Mouse (Mus musculus) heart, adult 2 months (tissue): Measurements from ENCODE around the gene Fgfr2. TPM values are rescaled to one million over a fixed set of nuclear protein-coding genes. Genes with fewer than 3 reads are reported as not detected.
"Not testable (repeated sequence)": the region's sequence is repeated elsewhere in the genome, so short reads cannot be mapped to it uniquely, and the experiment has no call there.

Source experiments
- DNase-seq, 2 experiments: peaks; one replicate each; pipeline ENCODE4 v3.0.0; 2021
- H3K27ac ChIP-seq: fragments of 200-600 bp; 2 replicates; pipeline ENCODE4 v1.8.1; 2022
- H3K27me3 ChIP-seq: fragments of 200-500 bp; 2 replicates; pipeline ENCODE4 v1.6.1; 2012; ENCODE audit warnings: mild to moderate bottlenecking, low read length, inconsistent platforms, mixed read lengths; ENCODE audit not compliant: control insufficient read depth, insufficient read depth
- H3K36me3 ChIP-seq: fragments of 200-500 bp; 2 replicates; pipeline ENCODE4 v1.6.1; 2012; ENCODE audit warnings: low read length, inconsistent platforms; ENCODE audit not compliant: control insufficient read depth, insufficient read depth
- H3K4me1 ChIP-seq: fragments of 200-500 bp; 2 replicates; pipeline ENCODE4 v1.6.1; 2011; ENCODE audit warnings: low read length; ENCODE audit not compliant: control insufficient read depth, insufficient read depth
- H3K4me3 ChIP-seq: fragments of 200-600 bp; 2 replicates; pipeline ENCODE4 v1.8.1; 2022
- H3K79me2 ChIP-seq: fragments of 200-500 bp; replicated peaks from 2 replicates; pipeline ENCODE4 v1.6.1; 2012; ENCODE audit warnings: mild to moderate bottlenecking, inconsistent platforms, low read length, moderate library complexity, mixed read lengths; ENCODE audit not compliant: control insufficient read depth, insufficient read depth
- H3K9ac ChIP-seq: fragments of 200-500 bp; 2 replicates; pipeline ENCODE4 v1.6.1; 2012; ENCODE audit warnings: low read depth, mild to moderate bottlenecking, control low read depth, inconsistent platforms, low read length, mixed read lengths
- CTCF ChIP-seq: fragments of 200-600 bp; IDR thresholded peaks from 2 replicates; pipeline ENCODE4 v1.8.1; 2022; ENCODE audit warnings: antibody characterized with exemption, mild to moderate bottlenecking, moderate library complexity
- EP300 ChIP-seq: fragments of 200-500 bp; IDR thresholded peaks from 2 replicates; pipeline ENCODE4 v1.6.1; 2011; ENCODE audit warnings: low read depth, low read length, control low read depth; ENCODE audit not compliant: insufficient read depth
- POLR2A ChIP-seq: fragments of 200-500 bp; IDR thresholded peaks from 2 replicates; pipeline ENCODE4 v1.6.1; 2011; ENCODE audit warnings: mild to moderate bottlenecking, low read depth, low read length, control low read depth; ENCODE audit not compliant: insufficient read depth
- WGBS: fragments of 180-500 bp; shearing (Covaris S2); methylation state at CpG from one replicate; pipeline ENCODE4 v1.1.7; 2018; 5-methylcytosine and 5-hydroxymethylcytosine counted together
- intact Hi-C: fragments of 180-260 bp; cut with DNase I; formaldehyde crosslinking; loops from one replicate; pipeline ENCODE4 v1.15.1; 2025
- polyA plus RNA-seq: library from polyadenylated mRNA; depleted of rRNA; stranded (reverse); fragments of >200 nt; gene quantifications from 2 replicates; pipeline ENCODE4 v1.2.3, GENCODE M21; 2012
- total RNA-seq, 2 experiments: library from RNA; stranded (reverse); gene quantifications; 2 replicates each; pipeline ENCODE4 v1.2.3; 2021

Gene Fgfr2
- total and polyA plus RNA-seq, 3 experiments, result 1.1 to 2.0 (median 1.3) TPM

GRCm38 (mm10) chr7:131411941-131412270, 1711.2 kb downstream of the Fgfr2 start:
- H3K79me2 ChIP-seq, result peaks cover 7% of the 10 kb centered on the region
- no peak overlapping the region for H3K9ac ChIP-seq
- H3K36me3 ChIP-seq, result peaks cover 6% of the 10 kb centered on the region
- no peak for DNase-seq
- TF ChIP-seq CTCF, result no peak
- peaks cover 4% of the 10 kb centered on the region for H3K4me1 ChIP-seq
- WGBS, result 40% methylated on average over 2 of the region's 2 CpGs
- H3K27ac ChIP-seq, result peak overlapping the region; percentile 90
- peak overlapping the region; percentile 95; the same call in 1 of the 2 replicates for H3K4me3 ChIP-seq
- intact Hi-C loops, result loop anchor here (5.0 kb wide), 2 partner anchors 130 to 150 kb away; partner anchors contain the start of genes Bub3 and Hmx3
- H3K27me3 ChIP-seq, result no peaks in the 10 kb centered on the region

- peak overlapping the region; percentile 20 for H3K9ac ChIP-seq
- 17% methylated on average over 10 of the region's 10 CpGs for WGBS
- peaks cover 4% of the 10 kb centered on the region for H3K4me1 ChIP-seq
- peaks cover 7% of the 10 kb centered on the region for H3K79me2 ChIP-seq
- H3K36me3 ChIP-seq, result peaks cover 6% of the 10 kb centered on the region
- H3K4me3 ChIP-seq, result peak overlapping the region; percentile 95
- TF ChIP-seq CTCF (no peak), EP300 (no peak), POLR2A (no peak)
- peak overlapping the region; percentile 90 for H3K27ac ChIP-seq
- no peaks in the 10 kb centered on the region for H3K27me3 ChIP-seq
- intact Hi-C loops, result loop anchor here (5.0 kb wide), 2 partner anchors 131 to 151 kb away; partner anchors contain the start of genes Bub3 and Hmx3
- peak; percentile 33 to 39 for DNase-seq
Measured at GRCm38 (mm10) chr7:131411221-131411940, 1711.8 kb downstream of the Fgfr2 start.

- Histone ChIP-seq H3K4me3 (peak within 1 kb of the TSS; percentile 95), H3K4me1 (peaks cover 4% of the 10 kb centered on the region), H3K27me3 (no peaks in the 10 kb centered on the region), H3K36me3 (peaks cover 6% of the 10 kb centered on the region), H3K79me2 (peaks cover 7% of the 10 kb centered on the region), H3K27ac (peak within 1 kb of the TSS; percentile 90), H3K9ac (peak within 1 kb of the TSS; percentile 81)
- intact Hi-C loops, result loop anchor here (1.0 to 5.0 kb wide), 3 partner anchors 48 to 152 kb away; partner anchors contain the start of genes 2310057M21Rik, Bub3 and Hmx3
- TF ChIP-seq EP300, result no peak; the same call in none of the 2 replicates
- TF ChIP-seq POLR2A, result peak; percentile 77
- TF ChIP-seq CTCF, result no peak
- WGBS, result under 1% methylated on average over 42 of the region's 42 CpGs
- peak; percentile 99 to 100 for DNase-seq
Measured at GRCm38 (mm10) chr7:131410416-131411058, 1712.6 kb downstream of the Fgfr2 start, which contains the start of the genes Ikzf5 and Acadsb. Ikzf5 (minus strand) TSS chr7:131410521. Acadsb (plus strand) TSS chr7:131410601.

GRCm38 (mm10) chr7:131409988-131410385, 1713.2 kb downstream of the Fgfr2 start:
- Histone ChIP-seq H3K36me3 (peaks cover 6% of the 10 kb centered on the region), H3K9ac (peak overlapping the region; percentile 81), H3K4me3 (peak overlapping the region; percentile 95), H3K79me2 (peaks cover 7% of the 10 kb centered on the region), H3K27ac (peak overlapping the region; percentile 90), H3K27me3 (no peaks in the 10 kb centered on the region), H3K4me1 (peaks cover 4% of the 10 kb centered on the region)
- TF ChIP-seq CTCF (no peak), EP300 (no peak), POLR2A (no peak)
- under 1% methylated on average over 38 of the region's 38 CpGs for WGBS
- DNase-seq, result no peak
- intact Hi-C loops, result loop anchor here (1.0 to 5.0 kb wide), 3 partner anchors 48 to 152 kb away; partner anchors contain the start of genes 2310057M21Rik, Bub3 and Hmx3

- DNase-seq, result peak in 1 of 2 experiments; percentile 15
- H3K27me3 ChIP-seq, result no peaks in the 10 kb centered on the region
- peak overlapping the region; percentile 90 for H3K27ac ChIP-seq
- WGBS, result 6% methylated on average over 16 of the region's 16 CpGs
- H3K9ac ChIP-seq, result peak overlapping the region; percentile 81
- TF ChIP-seq CTCF, result no peak
- TF ChIP-seq EP300, result no peak
- TF ChIP-seq POLR2A, result no peak
- H3K4me1 ChIP-seq, result peaks cover 6% of the 10 kb centered on the region
- H3K79me2 ChIP-seq, result peaks cover 9% of the 10 kb centered on the region
- peaks cover 6% of the 10 kb centered on the region for H3K36me3 ChIP-seq
- intact Hi-C loops, result no loop called here
- peak overlapping the region; percentile 95 for H3K4me3 ChIP-seq
Measured at GRCm38 (mm10) chr7:131409321-131409987, 1713.7 kb downstream of the Fgfr2 start.

- H3K79me2 ChIP-seq, H3K36me3 ChIP-seq, intact Hi-C loops, H3K9ac ChIP-seq, H3K4me1 ChIP-seq, H3K4me3 ChIP-seq, H3K27ac ChIP-seq, DNase-seq, H3K27me3 ChIP-seq: not testable (repeated sequence)
- 84% methylated on average over 7 of the region's 7 CpGs for WGBS
Measured at GRCm38 (mm10) chr7:131391761-131392160, 1731.4 kb downstream of the Fgfr2 start.
